Mouse (Mus musculus) CD4-positive naive resting alpha-beta T cell, adult 76 days (primary cell): ENCODE results near the gene H2-M10.4. TPM values are rescaled to one million over a fixed set of nuclear protein-coding genes. Genes with fewer than 3 reads are reported as not detected.

ENCODE experiments used
- total RNA-seq: library from RNA; stranded (reverse); gene quantifications from one replicate; pipeline ENCODE4 v1.2.4, GENCODE M21; 2023

Gene H2-M10.4
- not detected for total RNA-seq

GRCm38 (mm10) chr17:36462234-36462633 is at the start of gene H2-M10.4:
Gene H2-M10.4 (minus strand): TSS chr17:36462334.

Other genes with a start within 250 kb of the H2-M10.4 start
- gene Rpp21, start 204.3 kb downstream of the H2-M10.4 start, total RNA-seq, result 72.8 TPM
- 88.5 TPM for gene Trim39, start 190.1 kb downstream of the H2-M10.4 start, total RNA-seq
- not detected for gene H2-M10.2, start 175.8 kb downstream of the H2-M10.4 start, total RNA-seq
- not detected for gene H2-M10.1, start 136.2 kb downstream of the H2-M10.4 start, total RNA-seq
- gene H2-M10.3, start 93.9 kb downstream of the H2-M10.4 start, total RNA-seq, result not detected
- not detected for gene H2-M11, start 84.7 kb upstream of the H2-M10.4 start, total RNA-seq
- gene H2-M9, start 180.3 kb upstream of the H2-M10.4 start, total RNA-seq, result not detected
- gene H2-M1, start 209.9 kb upstream of the H2-M10.4 start, total RNA-seq, result not detected